Mouse (Mus musculus): ENCODE measurements around the gene Ric1. TPM values are rescaled to one million over a fixed set of nuclear protein-coding genes. Genes with fewer than 3 reads are reported as not detected.

The Ric1 gene
- polyA plus RNA-seq, 1 experiment from 2014 or later, result 7.6 TPM

GRCm38 (mm10) chr19:29501507-29501906 is 20.6 kb upstream of the Ric1 start:
- ATAC-seq (replicated peaks; ENCODE audit: low FRiP score) (peak; percentile 56; the same call in 1 of the 2 replicates), DNase-seq (ENCODE audit: low spot score) (peak; percentile 77)
- Histone ChIP-seq H3K9me3 (ENCODE audit: control insufficient read depth, low read length) (no peaks in the 10 kb centered on the region), H3K9ac (ENCODE audit: low read depth, low read length) (peak overlapping the region; percentile 67), H3K27me3 (replicated peaks; ENCODE audit: control insufficient read depth, insufficient read depth, low read length) (no peaks in the 10 kb centered on the region), H3K4me1 (replicated peaks; ENCODE audit: control insufficient read depth, insufficient read depth, low read length) (peaks cover 23% of the 10 kb centered on the region), H3K4me3 (ENCODE audit: low read depth, low read length) (peak overlapping the region; percentile 39), H3K36me3 (ENCODE audit: control insufficient read depth, insufficient read depth, low read length) (no peaks in the 10 kb centered on the region), H3K27ac (ENCODE audit: low read depth, low read length) (no peak overlapping the region), H3K4me2 (peak overlapping the region; percentile 68)
- 7% methylated on average over 6 of the region's 6 CpGs for WGBS

- ATAC-seq (replicated peaks; ENCODE audit: low FRiP score) (no peak), DNase-seq (ENCODE audit: low spot score) (peak; percentile 11)
- H3K36me3 ChIP-seq (ENCODE audit: control insufficient read depth, insufficient read depth, low read length), result no peaks in the 10 kb centered on the region
- H3K4me1 ChIP-seq (replicated peaks; ENCODE audit: control insufficient read depth, insufficient read depth, low read length), result peaks cover 5% of the 10 kb centered on the region
- H3K27ac ChIP-seq (ENCODE audit: low read depth, low read length), result no peak overlapping the region
- no peaks in the 10 kb centered on the region for H3K27me3 ChIP-seq (replicated peaks; ENCODE audit: control insufficient read depth, insufficient read depth, low read length)
- no peaks in the 10 kb centered on the region for H3K9me3 ChIP-seq (ENCODE audit: control insufficient read depth, low read length)
- no peak overlapping the region for H3K4me2 ChIP-seq
- WGBS, result 74% methylated on average over 2 of the region's 2 CpGs
- no peak overlapping the region for H3K9ac ChIP-seq (ENCODE audit: low read depth, low read length)
- no peak overlapping the region for H3K4me3 ChIP-seq (ENCODE audit: low read depth, low read length)
Measured at GRCm38 (mm10) chr19:29504131-29504530, 18.0 kb upstream of the Ric1 start.

DNA sequence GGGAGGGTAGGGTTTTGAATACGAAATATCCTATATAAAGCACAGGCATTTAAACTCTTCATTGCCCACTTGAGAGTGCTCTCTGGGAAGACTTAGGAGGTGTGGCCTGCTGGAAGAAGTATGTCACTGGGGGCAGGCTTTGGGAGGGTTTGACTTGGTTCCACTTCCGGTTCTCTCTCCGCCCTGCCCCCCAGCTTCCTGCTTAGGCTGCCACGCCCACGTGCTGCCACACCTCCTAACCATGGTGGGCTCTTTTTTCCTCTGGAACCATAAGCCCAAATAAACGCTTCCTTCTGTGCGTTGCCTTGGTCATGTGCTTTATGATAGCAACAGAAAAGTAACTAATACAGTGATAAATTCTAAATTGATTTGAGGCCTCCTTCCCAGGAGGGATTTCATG is 16.5 kb upstream of the Ric1 start:
- no peak for DNase-seq (ENCODE audit: low spot score)

DNA sequence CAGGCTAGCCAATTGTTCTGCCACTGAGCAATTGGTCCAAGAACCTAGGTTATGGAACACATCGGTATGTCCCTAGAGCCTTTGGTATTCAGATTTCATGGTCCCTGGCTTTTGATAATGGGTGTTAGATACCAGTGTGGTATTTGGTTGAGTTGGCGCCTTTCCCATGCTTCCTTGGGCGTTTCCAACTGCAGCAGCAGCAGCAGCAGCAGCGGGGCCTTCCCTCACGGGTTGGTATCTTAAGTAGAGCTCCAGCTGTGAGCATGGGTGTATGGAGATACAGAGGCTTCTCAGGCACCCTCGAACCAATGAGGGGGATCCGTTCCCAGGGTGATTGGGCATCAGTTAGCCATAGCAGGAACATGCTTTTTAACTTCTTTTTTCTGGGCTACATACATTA is 13.9 kb upstream of the Ric1 start:
- Histone ChIP-seq H3K4me2 (no peak overlapping the region), H3K4me1 (replicated peaks; ENCODE audit: control insufficient read depth, insufficient read depth, low read length) (no peaks in the 10 kb centered on the region), H3K27ac (ENCODE audit: low read depth, low read length) (no peak overlapping the region), H3K4me3 (ENCODE audit: low read depth, low read length) (no peak overlapping the region), H3K27me3 (replicated peaks; ENCODE audit: control insufficient read depth, insufficient read depth, low read length) (no peaks in the 10 kb centered on the region), H3K9ac (ENCODE audit: low read depth, low read length) (no peak overlapping the region), H3K9me3 (ENCODE audit: control insufficient read depth, low read length) (no peaks in the 10 kb centered on the region), H3K36me3 (ENCODE audit: control insufficient read depth, insufficient read depth, low read length) (no peaks in the 10 kb centered on the region)
- 68% methylated on average over 7 of the region's 7 CpGs for WGBS
- ATAC-seq (replicated peaks; ENCODE audit: low FRiP score) (no peak), DNase-seq (ENCODE audit: low spot score) (peak; percentile 27)

More for the DNA sequence above, 16.5 kb upstream of the Ric1 start:
- H3K4me3 ChIP-seq (ENCODE audit: low read depth, low read length), result no peak overlapping the region
- H3K27ac ChIP-seq (ENCODE audit: low read depth, low read length), result no peak overlapping the region
- no peaks in the 10 kb centered on the region for H3K27me3 ChIP-seq (replicated peaks; ENCODE audit: control insufficient read depth, insufficient read depth, low read length)
- H3K4me2 ChIP-seq, result no peak overlapping the region
- peaks cover 5% of the 10 kb centered on the region for H3K4me1 ChIP-seq (replicated peaks; ENCODE audit: control insufficient read depth, insufficient read depth, low read length)
- H3K36me3 ChIP-seq (ENCODE audit: control insufficient read depth, insufficient read depth, low read length), result no peaks in the 10 kb centered on the region
- ATAC-seq (replicated peaks; ENCODE audit: low FRiP score), result no peak
- 72% methylated on average over 7 of the region's 7 CpGs for WGBS
- H3K9me3 ChIP-seq (ENCODE audit: control insufficient read depth, low read length), result no peaks in the 10 kb centered on the region
- H3K9ac ChIP-seq (ENCODE audit: low read depth, low read length), result no peak overlapping the region

DNA sequence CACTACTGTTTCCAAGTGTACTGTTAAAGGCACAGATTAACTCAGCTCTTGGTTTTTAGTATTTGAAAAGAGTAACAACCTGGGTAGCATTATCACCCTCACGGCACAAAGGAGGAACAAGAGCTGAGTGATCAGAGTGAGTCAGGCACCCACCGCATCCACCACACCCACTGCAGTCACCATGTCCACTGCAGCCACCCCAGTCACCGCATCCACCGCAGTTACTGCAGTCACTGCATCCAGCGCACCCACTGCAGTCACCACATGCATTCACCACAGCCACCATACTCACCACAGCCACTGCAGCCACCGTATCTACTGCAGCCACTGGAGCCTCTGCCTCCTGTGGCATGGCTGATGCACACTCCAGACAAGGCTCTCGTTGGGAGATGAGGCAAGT is 12.2 kb upstream of the Ric1 start:
- Histone ChIP-seq H3K27me3 (replicated peaks; ENCODE audit: control insufficient read depth, insufficient read depth, low read length) (no peaks in the 10 kb centered on the region), H3K27ac (ENCODE audit: low read depth, low read length) (no peak overlapping the region), H3K4me3 (ENCODE audit: low read depth, low read length) (no peak overlapping the region), H3K9me3 (ENCODE audit: control insufficient read depth, low read length) (no peaks in the 10 kb centered on the region), H3K36me3 (ENCODE audit: control insufficient read depth, insufficient read depth, low read length) (no peaks in the 10 kb centered on the region), H3K4me1 (replicated peaks; ENCODE audit: control insufficient read depth, insufficient read depth, low read length) (no peaks in the 10 kb centered on the region), H3K9ac (ENCODE audit: low read depth, low read length) (no peak overlapping the region), H3K4me2 (no peak overlapping the region)
- peak; percentile 27 for DNase-seq (ENCODE audit: low spot score)
- ATAC-seq (replicated peaks; ENCODE audit: low FRiP score), result no peak
- 78% methylated on average over 7 of the region's 7 CpGs for WGBS

GRCm38 (mm10) chr19:29511826-29512225 is 10.3 kb upstream of the Ric1 start:
- DNase-seq (ENCODE audit: low spot score) (peak; percentile 15), ATAC-seq (replicated peaks; ENCODE audit: low FRiP score) (no peak)
- 83% methylated on average over 2 of the region's 2 CpGs for WGBS

GRCm38 (mm10) chr19:29513111-29513766 is 8.8 kb upstream of the Ric1 start:
- WGBS, result 59% methylated on average over 2 of the region's 2 CpGs
- Histone ChIP-seq H3K9ac (ENCODE audit: low read depth, low read length) (no peak overlapping the region), H3K4me1 (replicated peaks; ENCODE audit: control insufficient read depth, insufficient read depth, low read length) (0 out of 2 replicates have a peak, but pooled peaks cover 2% of the 10 kb centered on the region), H3K36me3 (ENCODE audit: control insufficient read depth, insufficient read depth, low read length) (no peaks in the 10 kb centered on the region), H3K4me2 (no peak overlapping the region), H3K9me3 (ENCODE audit: control insufficient read depth, low read length) (no peaks in the 10 kb centered on the region), H3K27ac (ENCODE audit: low read depth, low read length) (no peak overlapping the region), H3K27me3 (replicated peaks; ENCODE audit: control insufficient read depth, insufficient read depth, low read length) (no peaks in the 10 kb centered on the region), H3K4me3 (ENCODE audit: low read depth, low read length) (no peak overlapping the region)
- ATAC-seq (replicated peaks; ENCODE audit: low FRiP score) (no peak), DNase-seq (ENCODE audit: low spot score) (peak; percentile 12)

More at GRCm38 (mm10) chr19:29511826-29512225, 10.3 kb upstream of the Ric1 start:
- Histone ChIP-seq H3K4me1 (replicated peaks; ENCODE audit: control insufficient read depth, insufficient read depth, low read length) (no peaks in the 10 kb centered on the region), H3K27ac (ENCODE audit: low read depth, low read length) (no peak overlapping the region), H3K4me3 (ENCODE audit: low read depth, low read length) (no peak overlapping the region), H3K27me3 (replicated peaks; ENCODE audit: control insufficient read depth, insufficient read depth, low read length) (no peaks in the 10 kb centered on the region), H3K36me3 (ENCODE audit: control insufficient read depth, insufficient read depth, low read length) (no peaks in the 10 kb centered on the region), H3K4me2 (no peak overlapping the region), H3K9ac (ENCODE audit: low read depth, low read length) (no peak overlapping the region), H3K9me3 (ENCODE audit: control insufficient read depth, low read length) (no peaks in the 10 kb centered on the region)

DNA sequence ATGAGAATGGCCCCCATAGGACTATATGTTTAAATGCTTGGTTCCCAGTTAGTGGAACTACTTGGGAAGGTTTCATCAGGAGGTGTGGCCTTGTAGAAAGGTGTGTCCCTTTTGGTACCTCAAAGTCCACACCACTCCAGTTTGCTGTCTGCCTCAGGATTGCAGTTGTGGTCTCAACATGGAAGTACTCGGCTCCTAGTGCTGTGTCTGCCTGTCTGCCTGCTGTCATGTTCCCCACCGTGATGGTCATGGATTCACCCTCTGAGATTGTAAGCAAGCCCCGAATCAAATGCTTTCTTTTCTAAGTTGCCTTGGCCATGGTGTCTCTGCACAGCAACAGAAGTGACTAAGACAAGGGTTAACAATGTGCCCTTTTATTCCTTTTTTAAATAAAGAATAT is 8.0 kb upstream of the Ric1 start:
- Histone ChIP-seq H3K4me1 (replicated peaks; ENCODE audit: control insufficient read depth, insufficient read depth, low read length) (0 out of 2 replicates have a peak, but pooled peaks cover 2% of the 10 kb centered on the region), H3K36me3 (ENCODE audit: control insufficient read depth, insufficient read depth, low read length) (no peaks in the 10 kb centered on the region), H3K4me3 (ENCODE audit: low read depth, low read length) (no peak overlapping the region), H3K9ac (ENCODE audit: low read depth, low read length) (no peak overlapping the region), H3K9me3 (ENCODE audit: control insufficient read depth, low read length) (no peaks in the 10 kb centered on the region), H3K27ac (ENCODE audit: low read depth, low read length) (no peak overlapping the region), H3K4me2 (no peak overlapping the region), H3K27me3 (replicated peaks; ENCODE audit: control insufficient read depth, insufficient read depth, low read length) (no peaks in the 10 kb centered on the region)
- DNase-seq (ENCODE audit: low spot score) (peak; percentile 14), ATAC-seq (replicated peaks; ENCODE audit: low FRiP score) (no peak)
- WGBS, result 89% methylated on average over 3 of the region's 3 CpGs

GRCm38 (mm10) chr19:29515386-29515785 is 6.7 kb upstream of the Ric1 start:
- WGBS, result 90% methylated on average over 3 of the region's 3 CpGs
- Histone ChIP-seq H3K36me3 (ENCODE audit: control insufficient read depth, insufficient read depth, low read length) (no peaks in the 10 kb centered on the region), H3K9me3 (ENCODE audit: control insufficient read depth, low read length) (no peaks in the 10 kb centered on the region), H3K27me3 (replicated peaks; ENCODE audit: control insufficient read depth, insufficient read depth, low read length) (no peaks in the 10 kb centered on the region), H3K4me1 (replicated peaks; ENCODE audit: control insufficient read depth, insufficient read depth, low read length) (0 out of 2 replicates have a peak, but pooled peaks cover 2% of the 10 kb centered on the region), H3K4me2 (no peak overlapping the region), H3K9ac (ENCODE audit: low read depth, low read length) (no peak overlapping the region), H3K4me3 (ENCODE audit: low read depth, low read length) (no peak overlapping the region), H3K27ac (ENCODE audit: low read depth, low read length) (no peak overlapping the region)
- ATAC-seq (replicated peaks; ENCODE audit: low FRiP score) (no peak), DNase-seq (ENCODE audit: low spot score) (no peak)

Data from liver, embryonic 11.5 days (tissue).